In the genomic region with DNA sequence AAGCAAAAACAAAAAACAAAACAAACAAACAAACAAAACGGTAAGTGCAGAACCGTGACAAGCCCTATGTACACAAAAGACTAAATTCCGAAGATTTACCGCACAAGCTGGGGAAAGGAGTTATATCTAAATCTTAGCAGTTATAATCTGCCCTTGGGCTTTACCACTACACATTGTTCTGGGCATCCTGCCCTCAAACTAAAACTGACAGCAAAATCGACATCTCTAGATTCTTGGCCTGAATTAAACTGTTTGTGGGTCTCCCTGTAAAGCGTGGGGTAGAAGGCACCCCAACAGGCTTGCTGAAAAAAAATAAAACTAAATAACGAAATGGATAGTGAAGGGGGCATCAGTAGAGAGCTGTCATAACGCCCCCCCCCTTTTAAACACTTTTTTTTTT, we compare ENCODE assay signal across 22 mouse cellular contexts. TPM values are rescaled to one million over a fixed set of nuclear protein-coding genes. Genes with fewer than 3 reads are reported as not detected.
"Had no signal": no experiment of that assay in that cellular context is flagged by ENCODE, and none has a peak within 500 bp of the region (broad histone marks: within the 10 kb centered on the region; RNA-seq: fewer than 3 reads in every experiment).

No protein-coding gene starts in this region.

- H3K9me3 ChIP-seq: liver, embryonic 13.5 days; midbrain, embryonic 13.5 days; neural tube, embryonic 13.5 days had no signal

- H3K27ac ChIP-seq: liver, embryonic 13.5 days; midbrain, embryonic 13.5 days; neural tube, embryonic 13.5 days had no signal

- H3K9ac ChIP-seq: liver, embryonic 13.5 days; midbrain, embryonic 13.5 days; neural tube, embryonic 13.5 days had no signal

- H3K4me2 ChIP-seq: liver, embryonic 13.5 days; midbrain, embryonic 13.5 days; neural tube, embryonic 13.5 days had no signal

- H3K36me3 ChIP-seq: liver, embryonic 13.5 days; midbrain, embryonic 13.5 days; neural tube, embryonic 13.5 days had no signal

- H3K4me3 ChIP-seq: liver, embryonic 13.5 days; midbrain, embryonic 13.5 days; neural tube, embryonic 13.5 days had no signal

- ATAC-seq: lung, postnatal 0 days; midbrain, embryonic 13.5 days had no signal

- DNase-seq: kidney, adult 18-20 months; kidney, adult 9 months; kidney, postnatal 14 days; kidney, postnatal 4 days; left cerebral cortex, postnatal 4 days; liver, embryonic 13.5 days; lung, adult 2 months; lung, postnatal 36 days; thymus, adult 18-20 months; thymus, postnatal 36 days had no signal

RNA-seq across cellular contexts. Expression of gene Six6, which starts 2.9 kb away (rescaled TPM):
- polyA plus RNA-seq: kidney, embryonic 16.5 days; limb, embryonic 14.5 days; liver, adult 2 months; liver, embryonic 13.5 days; liver, embryonic 16.5 days; lung, adult 2 months; lung, postnatal 0 days; neural tube, embryonic 13.5 days; small intestine, adult 2 months; spleen, adult 2 months; stomach, embryonic 16.5 days; testis, adult 2 months; urinary bladder, adult 2 months had no signal

RNA-seq across cellular contexts. Expression of gene 4930447C04Rik, which starts 3.8 kb away (rescaled TPM):
- polyA plus RNA-seq: liver, adult 2 months; lung, adult 2 months; small intestine, adult 2 months; spleen, adult 2 months had no signal
